Mouse (Mus musculus): Measurements from ENCODE around the gene Cpsf7. TPM values are rescaled to one million over a fixed set of nuclear protein-coding genes. Genes with fewer than 3 reads are reported as not detected.

The Cpsf7 gene
- total and polyA plus RNA-seq, 3 experiments, result 25.6 to 48.8 (median 28.8) TPM

GRCm38 (mm10) chr19:10495670-10496069, 29.4 kb upstream of the Cpsf7 start:
- no peak overlapping the region for H3K4me2 ChIP-seq (ENCODE audit: insufficient read depth, low read depth, poor library complexity, severe bottlenecking)
- TF ChIP-seq USF1 (IDR thresholded peaks at IDR 0.05; ENCODE audit: low read depth, low read length) (no peak), MEF2A (IDR thresholded peaks at IDR 0.05; ENCODE audit: borderline replicate concordance, low read depth, low read length) (no peak), SMC3 (IDR thresholded peaks at IDR 0.05; ENCODE audit: low read depth, low read length) (no peak), JUND (conservative IDR thresholded peaks at IDR 0.05; ENCODE audit: low read depth, low read length) (no peak), BHLHE40 (IDR thresholded peaks at IDR 0.05; ENCODE audit: low read depth, low read length) (no peak), PAX5 (IDR thresholded peaks at IDR 0.05; ENCODE audit: low read length) (no peak), CHD2 (IDR thresholded peaks at IDR 0.05; ENCODE audit: low read length) (no peak), USF2 (conservative IDR thresholded peaks at IDR 0.05; ENCODE audit: low read depth, low read length) (no peak), UBTF (IDR thresholded peaks at IDR 0.05; ENCODE audit: low read depth, low read length) (no peak), ZNF384 (IDR thresholded peaks at IDR 0.05; ENCODE audit: low read depth, low read length) (no peak), MYC (IDR thresholded peaks at IDR 0.05; ENCODE audit: low read depth, low read length) (no peak), SIN3A (IDR thresholded peaks at IDR 0.05; ENCODE audit: low read length) (no peak), CHD1 (IDR thresholded peaks at IDR 0.05; ENCODE audit: low read depth, low read length) (no peak), ZMIZ1 (IDR thresholded peaks at IDR 0.05; ENCODE audit: low read depth, low read length) (no peak), TCF12 (IDR thresholded peaks at IDR 0.05; ENCODE audit: low read depth, low read length) (no peak), KAT2A (IDR thresholded peaks at IDR 0.05; ENCODE audit: insufficient replicate concordance, low read length) (no peak), CTCF (conservative IDR thresholded peaks at IDR 0.05 in 1 of 2, IDR thresholded peaks at IDR 0.05 in 1 of 2; ENCODE audit: low read depth in 2 of 2, low read length in 2 of 2) (no peak), E2F4 (IDR thresholded peaks at IDR 0.05; ENCODE audit: insufficient replicate concordance, low read depth, low read length) (no peak), ELF1 (IDR thresholded peaks at IDR 0.05; ENCODE audit: low read depth, low read length) (no peak), GABPA (IDR thresholded peaks at IDR 0.05; ENCODE audit: insufficient replicate concordance, low read depth, low read length) (no peak)
- in situ Hi-C loops (cut with MboI; ENCODE audit: low pct_ligation_motif_present, low pct_unique_long_range_greater_than_20kb, low sequenced_read_pairs) (no loop called here), dilution Hi-C loops (cut with MboI; ENCODE audit: extremely low pct_ligation_motif_present, extremely low pct_unique_long_range_greater_than_20kb, low sequenced_read_pairs) (no loop called here)
- no peaks in the 10 kb centered on the region for H3K9me3 ChIP-seq (replicated peaks; ENCODE audit: low read length)
- no peaks in the 10 kb centered on the region for H3K4me1 ChIP-seq (ENCODE audit: control insufficient read depth in 1 of 2, insufficient read depth in 2 of 2)
- H3K27ac ChIP-seq (ENCODE audit: insufficient read depth, low read depth), result no peak overlapping the region
- peaks cover 28 to 72% of the 10 kb centered on the region in 2 experiments for H3K36me3 ChIP-seq (replicated peaks in 1 of 2; ENCODE audit: control insufficient read depth in 1 of 2, insufficient read depth in 1 of 2, low read length in 1 of 2)
- no peak overlapping the region for H3K9ac ChIP-seq (ENCODE audit: insufficient read depth, low read depth)
- no peaks in the 10 kb centered on the region for H3K79me2 ChIP-seq (replicated peaks; ENCODE audit: control insufficient read depth, extremely low read depth, insufficient read depth, poor library complexity, severe bottlenecking)
- DNase-seq (ENCODE audit: extremely low read depth), result no peak
- no peak overlapping the region for H3K4me3 ChIP-seq (replicated peaks in 1 of 3; ENCODE audit: low read depth in 2 of 3, low read length in 2 of 3, poor library complexity in 1 of 3)
- no peaks in the 10 kb centered on the region for H3K27me3 ChIP-seq (replicated peaks)

- Histone ChIP-seq H3K9ac (ENCODE audit: insufficient read depth, low read depth) (no peak overlapping the region), H3K4me1 (ENCODE audit: control insufficient read depth in 1 of 2, insufficient read depth in 2 of 2) (no peaks in the 10 kb centered on the region), H3K4me3 (replicated peaks in 1 of 3; ENCODE audit: low read depth in 2 of 3, low read length in 2 of 3, poor library complexity in 1 of 3) (no peak overlapping the region), H3K4me2 (ENCODE audit: insufficient read depth, low read depth, poor library complexity, severe bottlenecking) (no peak overlapping the region), H3K9me3 (replicated peaks; ENCODE audit: low read length) (no peaks in the 10 kb centered on the region), H3K79me2 (replicated peaks; ENCODE audit: control insufficient read depth, extremely low read depth, insufficient read depth, poor library complexity, severe bottlenecking) (no peaks in the 10 kb centered on the region), H3K27ac (ENCODE audit: insufficient read depth, low read depth) (no peak overlapping the region), H3K27me3 (replicated peaks) (no peaks in the 10 kb centered on the region), H3K36me3 (replicated peaks in 1 of 2; ENCODE audit: control insufficient read depth in 1 of 2, insufficient read depth in 1 of 2, low read length in 1 of 2) (peaks cover 40 to 85% of the 10 kb centered on the region in 2 experiments)
- TF ChIP-seq SMC3 (IDR thresholded peaks at IDR 0.05; ENCODE audit: low read depth, low read length) (no peak), JUN (IDR thresholded peaks at IDR 0.05; ENCODE audit: insufficient read depth, low read depth, low read length) (no peak)
- in situ Hi-C loops (cut with MboI; ENCODE audit: low pct_ligation_motif_present, low pct_unique_long_range_greater_than_20kb, low sequenced_read_pairs), result no loop called here
- dilution Hi-C loops (cut with MboI; ENCODE audit: extremely low pct_ligation_motif_present, extremely low pct_unique_long_range_greater_than_20kb, low sequenced_read_pairs), result no loop called here
- DNase-seq (ENCODE audit: extremely low read depth), result no peak
Measured at GRCm38 (mm10) chr19:10496976-10497375, 28.1 kb upstream of the Cpsf7 start.

Data from CH12.LX (cell line).